Mouse (Mus musculus) megakaryocyte, embryonic 14.5 days (primary cell): ENCODE measurements around the gene Dzip3. TPM values are rescaled to one million over a fixed set of nuclear protein-coding genes. Genes with fewer than 3 reads are reported as not detected.

Source experiments
- H3K27me3 ChIP-seq: replicated peaks from 2 replicates; pipeline ENCODE3; 2012; ENCODE audit warnings: inconsistent platforms
- H3K36me3 ChIP-seq: replicated peaks from 2 replicates; pipeline ENCODE3; 2012; ENCODE audit warnings: low read length, inconsistent platforms, mixed read lengths
- H3K4me1 ChIP-seq: 2 replicates; pipeline ENCODE4 v1.6.1; 2012; ENCODE audit warnings: inconsistent platforms
- H3K4me3 ChIP-seq: replicated peaks from 2 replicates; pipeline ENCODE3; 2012; ENCODE audit warnings: moderate library complexity, mild to moderate bottlenecking, inconsistent platforms
- H3K9me3 ChIP-seq: 2 replicates; pipeline ENCODE4 v1.6.1; 2012; ENCODE audit warnings: inconsistent platforms
- FLI1 ChIP-seq: IDR thresholded peaks from 2 replicates; pipeline ENCODE4 v1.6.1; 2012; ENCODE audit warnings: low read length, inconsistent platforms, mixed read lengths
- GATA1 ChIP-seq: IDR thresholded peaks from 3 replicates; pipeline ENCODE4 v1.6.1; 2012; ENCODE audit warnings: mixed read lengths, low read length, inconsistent platforms, borderline replicate concordance
- polyA plus RNA-seq: library from polyadenylated mRNA; stranded (reverse); fragments of >175 nt; gene quantifications from 2 replicates; pipeline ENCODE4 v1.2.3, GENCODE M21; 2012; ENCODE audit warnings: low replicate concordance; ENCODE audit not compliant: insufficient read depth

Dzip3 gene
- polyA plus RNA-seq: 3.6 and 4.0 TPM in 2 replicates

DNA sequence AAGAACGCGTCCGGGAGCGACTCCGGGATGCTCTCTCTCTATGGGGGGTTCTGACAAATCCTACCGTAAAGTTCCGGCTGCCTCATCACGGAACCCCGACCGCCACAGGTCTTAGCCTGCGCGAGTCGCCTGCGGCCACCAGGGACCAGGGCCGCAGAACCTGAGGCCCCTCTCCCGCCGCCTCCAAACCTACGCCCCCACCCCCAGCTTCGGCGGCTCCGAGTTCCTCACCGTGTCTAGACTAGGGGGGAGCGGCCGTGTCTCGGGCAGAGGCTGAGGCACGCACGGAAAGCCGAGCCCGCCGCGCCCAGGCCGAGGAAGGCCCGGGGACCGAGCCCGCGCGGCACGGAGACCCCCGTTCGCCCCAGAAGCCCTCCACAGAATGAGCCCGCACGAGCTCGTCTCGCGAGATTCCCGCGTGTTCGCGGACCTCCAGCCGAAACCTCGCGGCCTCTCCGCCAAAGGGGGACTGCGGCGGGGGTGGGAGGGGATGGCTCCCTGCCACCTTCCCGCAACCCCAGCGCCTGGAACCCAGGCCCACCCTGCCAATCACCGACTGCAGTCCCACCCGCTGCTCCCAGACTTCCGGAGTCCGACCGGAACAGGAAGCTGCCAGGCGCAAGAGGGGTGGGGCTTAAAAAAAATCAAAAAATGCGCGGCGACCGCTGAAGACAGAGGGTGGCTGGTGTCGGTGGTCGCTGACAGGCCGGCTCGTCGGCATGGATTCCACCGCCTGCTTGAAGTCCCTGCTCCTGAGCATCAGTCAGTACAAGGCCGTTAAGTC, at the start of gene Dzip3, which contains the start of gene Cip2a:
Dzip3 (minus strand) TSS at position 607 of the 784 bp plus-strand sequence.
Cip2a (plus strand) TSS at position 627 of the 784 bp plus-strand sequence.
- Histone ChIP-seq H3K27me3 (no peaks in the 10 kb centered on the region), H3K4me1 (peaks cover 35% of the 10 kb centered on the region), H3K36me3 (peaks cover 16% of the 10 kb centered on the region), H3K4me3 (peak within 1 kb of the TSS; percentile 100), H3K9me3 (no peaks in the 10 kb centered on the region)
- TF ChIP-seq GATA1: no peak
- TF ChIP-seq FLI1: peak; percentile 59; the same call in 1 of the 2 replicates

DNA sequence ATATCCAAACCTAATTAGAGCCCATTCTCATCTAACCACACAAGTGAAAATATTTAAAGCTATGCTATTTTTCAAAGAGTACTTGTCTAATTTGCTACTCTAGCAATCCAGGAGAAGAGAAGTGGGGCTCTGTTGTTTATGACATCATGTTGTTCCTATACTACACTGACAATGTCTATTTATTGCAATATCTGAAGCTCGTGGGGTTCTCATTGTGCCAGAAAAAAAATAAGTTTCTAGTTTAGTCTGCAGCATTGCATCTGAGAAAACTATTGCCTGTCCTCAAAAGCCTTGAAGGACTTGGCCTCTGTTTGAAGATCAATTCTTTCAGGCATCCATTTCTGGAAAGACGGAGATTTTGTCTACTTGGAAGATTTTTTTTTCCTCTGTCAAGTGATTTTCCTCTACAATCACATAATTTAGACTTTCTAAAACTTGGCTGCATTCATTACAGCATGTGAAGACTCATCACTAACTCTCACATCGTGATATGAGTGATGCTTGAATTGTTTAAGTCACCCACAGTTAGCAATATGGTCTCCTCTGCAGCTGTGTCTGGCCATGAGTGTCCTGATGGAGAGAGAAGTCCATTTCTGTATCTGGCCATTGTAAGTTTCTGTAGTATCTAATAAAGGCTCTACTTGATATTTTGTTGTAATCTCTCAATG, 46.7 kb upstream of the Dzip3 start:
- H3K27me3 ChIP-seq: no peaks in the 10 kb centered on the region
- no peaks in the 10 kb centered on the region for H3K4me1 ChIP-seq
- TF ChIP-seq FLI1: no peak
- TF ChIP-seq GATA1: no peak
- H3K4me3 ChIP-seq: no peak overlapping the region
- no peaks in the 10 kb centered on the region for H3K9me3 ChIP-seq
- H3K36me3 ChIP-seq: no peaks in the 10 kb centered on the region

- no peak overlapping the region for H3K4me3 ChIP-seq
- H3K36me3 ChIP-seq: no peaks in the 10 kb centered on the region
- TF ChIP-seq FLI1: no peak
- TF ChIP-seq GATA1: no peak
- H3K4me1 ChIP-seq: no peaks in the 10 kb centered on the region
- H3K27me3 ChIP-seq: no peaks in the 10 kb centered on the region
- no peaks in the 10 kb centered on the region for H3K9me3 ChIP-seq
Observed at GRCm38 (mm10) chr16:49037771-49038170, 43.8 kb upstream of the Dzip3 start.

- no peaks in the 10 kb centered on the region for H3K27me3 ChIP-seq
- no peak overlapping the region for H3K4me3 ChIP-seq
- no peaks in the 10 kb centered on the region for H3K9me3 ChIP-seq
- no peaks in the 10 kb centered on the region for H3K36me3 ChIP-seq
- no peak for TF ChIP-seq FLI1
- no peak for TF ChIP-seq GATA1
- H3K4me1 ChIP-seq: no peaks in the 10 kb centered on the region
Observed at GRCm38 (mm10) chr16:49035852-49036251, 41.9 kb upstream of the Dzip3 start.

DNA sequence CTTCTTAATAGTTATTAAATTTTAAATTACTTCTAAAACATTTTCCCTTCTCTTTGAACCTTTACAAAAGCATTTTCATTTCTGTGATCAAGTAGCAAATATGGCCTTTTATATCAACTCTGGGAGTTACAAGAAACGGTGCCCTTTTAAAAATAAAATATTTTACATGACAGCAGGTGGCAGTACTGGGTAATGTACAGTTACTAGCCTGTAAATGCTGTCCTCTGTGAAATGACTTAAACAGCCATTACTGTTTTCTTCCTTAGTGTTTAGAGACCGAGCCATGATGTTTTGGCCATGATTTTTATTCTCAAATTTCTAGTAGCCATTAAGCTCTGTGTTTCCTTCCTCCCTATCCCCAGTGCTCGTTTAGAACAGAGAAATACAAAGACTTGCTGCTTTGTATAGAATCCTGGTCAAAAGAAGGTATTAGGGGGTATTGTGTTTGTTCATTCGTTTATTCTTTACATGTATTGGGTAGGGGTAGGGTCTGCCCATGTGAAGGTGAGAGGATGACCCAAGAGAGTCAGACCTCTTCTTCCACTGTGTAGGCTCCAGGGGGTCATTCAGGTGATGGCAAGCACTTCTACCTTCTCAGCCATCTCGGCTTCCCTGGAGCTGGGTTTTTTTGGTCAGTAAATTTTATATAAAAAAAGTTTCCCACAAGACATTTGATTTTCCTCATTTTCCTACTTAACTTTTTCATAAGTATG, 22.8 kb upstream of the Dzip3 start:
- no peaks in the 10 kb centered on the region for H3K4me1 ChIP-seq
- TF ChIP-seq FLI1 (no peak), GATA1 (no peak)
- H3K9me3 ChIP-seq: no peaks in the 10 kb centered on the region
- H3K27me3 ChIP-seq: no peaks in the 10 kb centered on the region
- H3K36me3 ChIP-seq: peaks cover 68% of the 10 kb centered on the region
- no peak overlapping the region for H3K4me3 ChIP-seq

DNA sequence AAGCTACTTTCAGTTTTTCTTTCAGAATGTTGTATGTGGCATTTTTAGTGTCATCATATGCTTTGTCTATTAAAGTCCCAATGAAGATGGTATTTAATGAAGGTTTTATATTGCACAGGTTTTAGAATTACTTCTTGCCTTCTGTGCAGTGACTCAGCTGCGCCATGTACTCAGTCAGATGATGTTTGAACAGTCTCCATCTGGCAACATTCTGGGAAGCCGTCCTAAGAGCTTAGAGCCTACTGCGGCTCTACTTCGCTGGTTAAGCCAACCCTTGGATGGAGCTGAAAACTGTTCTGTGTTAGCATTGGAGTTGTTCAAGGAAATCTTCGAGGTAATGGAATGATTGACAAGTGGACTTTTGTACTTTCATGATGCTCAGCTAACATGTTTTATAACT, 10.2 kb upstream of the Dzip3 start:
- Histone ChIP-seq H3K4me1 (no peaks in the 10 kb centered on the region), H3K27me3 (no peaks in the 10 kb centered on the region), H3K4me3 (no peak overlapping the region), H3K36me3 (peaks cover 85% of the 10 kb centered on the region), H3K9me3 (no peaks in the 10 kb centered on the region)
- TF ChIP-seq FLI1 (no peak), GATA1 (no peak)

DNA sequence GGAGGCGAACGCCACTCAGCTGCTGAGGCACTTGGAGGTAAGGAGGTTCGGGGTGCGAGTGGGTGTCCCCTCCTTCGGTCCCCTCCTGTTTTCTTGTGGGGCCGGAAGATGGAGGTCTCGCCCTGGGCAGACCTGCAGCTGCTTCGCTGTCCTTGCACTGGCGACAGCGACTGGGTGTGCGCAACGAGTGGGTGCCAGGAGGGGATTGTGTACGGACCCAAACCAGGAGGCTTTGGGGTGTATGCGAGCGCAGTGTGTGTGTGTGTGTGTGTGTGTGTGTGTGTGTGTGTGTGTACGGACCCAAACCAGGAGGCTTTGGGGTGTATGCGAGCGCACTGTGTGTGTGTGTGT, 353 bp upstream of the Dzip3 start:
- Histone ChIP-seq H3K4me3 (peak overlapping the region; percentile 100), H3K9me3 (no peaks in the 10 kb centered on the region), H3K27me3 (no peaks in the 10 kb centered on the region), H3K36me3 (peaks cover 22% of the 10 kb centered on the region), H3K4me1 (peaks cover 34% of the 10 kb centered on the region)
- TF ChIP-seq GATA1 (no peak), FLI1 (no peak)

DNA sequence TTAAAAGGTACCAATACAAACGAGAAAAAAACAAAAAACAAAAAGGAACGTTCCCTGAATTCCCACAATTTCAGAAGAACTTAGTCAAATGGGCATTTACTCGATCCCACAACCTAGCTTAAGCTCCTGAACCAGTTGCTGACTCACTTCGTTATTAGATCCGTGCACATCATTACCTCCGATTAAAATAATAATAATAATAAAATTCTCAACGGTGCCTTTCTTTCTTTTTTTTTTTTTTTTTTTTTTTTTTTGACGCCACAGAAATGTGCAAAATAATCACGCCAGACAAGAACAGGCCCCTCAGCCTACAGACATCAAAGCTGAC, 770 bp downstream of the Dzip3 start:
- H3K27me3 ChIP-seq: no peaks in the 10 kb centered on the region
- H3K4me3 ChIP-seq: peak overlapping the region; percentile 100
- no peaks in the 10 kb centered on the region for H3K9me3 ChIP-seq
- no peak for TF ChIP-seq GATA1
- TF ChIP-seq FLI1: no peak
- H3K4me1 ChIP-seq: peaks cover 35% of the 10 kb centered on the region
- H3K36me3 ChIP-seq: peaks cover 13% of the 10 kb centered on the region

GRCm38 (mm10) chr16:48992437-48993230, 1.3 kb downstream of the Dzip3 start:
- TF ChIP-seq GATA1: no peak
- no peak for TF ChIP-seq FLI1
- Histone ChIP-seq H3K4me3 (peak overlapping the region; percentile 100), H3K36me3 (peaks cover 13% of the 10 kb centered on the region), H3K9me3 (no peaks in the 10 kb centered on the region), H3K4me1 (peaks cover 36% of the 10 kb centered on the region), H3K27me3 (no peaks in the 10 kb centered on the region)
